Mouse (Mus musculus): ENCODE results near the gene Mup17.
"Not testable (repeated sequence)": the region's sequence is repeated elsewhere in the genome, so short reads cannot be mapped to it uniquely, and the experiment has no call there.

Mup17 gene

DNA sequence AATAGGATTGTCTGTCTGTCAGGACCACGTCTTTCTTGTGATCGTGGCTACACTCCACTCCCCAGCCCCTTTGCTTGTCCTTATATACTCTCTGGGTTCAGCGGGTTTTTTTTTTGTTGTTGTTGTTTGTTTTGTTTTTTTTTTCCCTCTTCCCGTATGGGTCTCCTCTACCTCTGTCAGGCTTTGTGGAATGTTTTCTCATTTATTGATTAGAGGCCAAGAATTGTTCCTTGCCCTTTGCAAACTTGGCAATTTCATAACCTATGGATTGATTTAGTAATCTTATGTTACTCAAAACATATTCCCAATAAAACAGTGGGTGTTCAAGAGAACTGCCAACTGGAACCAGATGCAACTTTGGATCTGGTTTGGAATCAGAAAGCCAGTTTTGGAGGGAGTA lies at the start of gene Mup17:
TSS of gene Mup17 (minus strand) at position 101 of the 400 bp plus-strand sequence.
- not testable (repeated sequence) for DNase-seq

DNA sequence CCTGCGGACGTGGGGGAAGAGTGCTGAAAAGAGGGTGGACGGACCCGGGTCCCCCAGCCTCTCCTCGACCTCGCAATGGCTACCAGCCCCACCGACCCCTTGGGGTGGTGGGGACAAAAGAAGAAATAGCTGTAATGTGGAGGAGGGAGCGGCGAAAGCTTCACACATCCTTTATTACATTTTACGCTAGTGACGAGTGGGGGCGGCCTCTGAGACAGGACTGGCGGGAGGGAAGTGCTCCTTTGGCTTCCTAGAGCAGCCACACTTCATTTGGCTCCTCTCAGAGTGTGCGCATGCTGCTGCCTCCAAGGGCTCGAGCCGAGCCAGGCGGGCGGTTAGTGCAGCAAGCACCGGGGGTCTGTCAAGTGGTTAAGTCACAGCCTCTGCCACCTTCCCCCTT lies 24.1 kb downstream of the Mup17 start:
- DNase-seq, result not testable (repeated sequence)

DNA sequence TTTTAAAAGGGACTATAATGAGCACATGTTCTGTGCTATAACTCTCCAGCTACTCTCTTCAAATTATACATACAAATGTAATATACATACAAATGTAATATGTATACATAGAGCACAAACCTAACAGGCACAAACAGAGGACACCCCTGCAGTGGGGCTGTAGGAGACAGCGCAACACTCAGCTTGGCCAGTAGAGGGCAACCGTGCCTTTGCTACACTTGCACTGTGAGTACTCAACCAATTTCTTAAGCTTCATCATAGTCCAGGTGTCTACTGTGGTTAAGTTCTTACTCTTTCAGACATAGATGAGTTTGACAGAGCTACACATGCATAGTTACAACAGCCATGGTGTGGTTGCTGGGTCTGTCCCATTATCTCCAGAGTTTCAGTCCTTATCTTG lies 39.8 kb downstream of the Mup17 start:
- DNase-seq, result not testable (repeated sequence)

Data from cerebellum, adult 11-12 months (tissue).